Mouse (Mus musculus) R1 (cell line): ENCODE measurements around the gene Tubgcp6.

Experiments used
- DNase-seq: peaks from one replicate; pipeline ENCODE4 v3.0.0-alpha.2; 2018; ENCODE audit warnings: low read depth, low spot score

The Tubgcp6 gene

GRCm38 (mm10) chr15:89064891-89065290 is 58.0 kb downstream of the Tubgcp6 start:
- no peak for DNase-seq

GRCm38 (mm10) chr15:89063536-89063935 is 59.4 kb downstream of the Tubgcp6 start:
- no peak for DNase-seq

GRCm38 (mm10) chr15:89063001-89063400 is 59.9 kb downstream of the Tubgcp6 start:
- no peak for DNase-seq

DNA sequence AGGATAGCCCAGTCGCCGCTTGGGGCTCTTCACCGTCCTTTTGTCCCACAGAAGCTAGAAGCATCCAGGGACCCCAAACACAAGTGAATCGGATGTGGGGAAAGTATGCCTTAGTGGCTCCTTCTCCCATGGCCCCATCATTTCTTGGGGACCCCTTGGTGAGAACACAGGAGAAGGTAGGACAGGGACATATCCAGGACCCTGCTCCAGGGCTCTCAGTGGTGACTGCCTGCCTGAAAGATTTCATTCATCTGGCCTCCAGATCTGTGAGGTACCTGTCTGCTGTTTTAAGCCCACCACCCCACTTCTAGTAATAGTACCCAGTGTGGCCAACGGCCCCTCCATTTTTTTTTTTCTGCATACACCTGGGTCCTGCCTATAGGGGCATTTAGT is 60.4 kb downstream of the Tubgcp6 start:
- DNase-seq, result no peak

DNA sequence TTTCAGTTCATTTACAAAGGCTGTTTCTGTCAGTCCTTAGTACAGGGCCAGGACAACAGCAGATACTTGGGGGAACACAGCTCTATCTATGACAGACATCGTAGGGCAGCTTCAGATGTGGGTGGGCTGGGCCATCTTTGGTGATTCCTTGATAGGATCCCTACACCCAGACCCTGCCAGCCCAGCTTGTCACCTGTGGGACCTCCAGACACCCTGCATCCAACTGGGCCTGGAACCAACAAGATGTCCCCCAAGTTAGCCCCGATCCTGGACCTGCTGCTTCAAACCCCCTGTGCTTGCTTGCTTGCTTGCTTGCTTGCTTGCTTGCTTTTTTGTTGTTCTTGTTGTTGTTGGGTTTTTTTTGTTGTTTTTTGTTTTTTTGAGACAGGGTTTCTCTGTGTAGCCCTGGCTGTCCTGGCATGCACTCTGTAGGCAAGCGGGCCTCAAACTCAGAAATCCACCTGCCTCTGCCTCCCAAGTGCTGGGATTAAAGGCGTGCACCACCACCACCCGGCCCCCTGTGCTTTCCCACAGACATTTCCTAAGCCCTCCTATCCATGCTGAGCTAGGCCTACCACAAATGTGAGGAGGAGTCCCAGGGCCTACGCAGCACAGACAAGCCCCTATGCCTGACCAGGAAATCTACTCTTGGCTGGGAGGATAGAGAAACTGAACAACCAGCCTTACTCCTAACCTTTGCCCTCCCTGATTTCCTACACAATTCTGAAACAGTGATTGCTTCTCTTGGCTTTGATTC is 61.0 kb downstream of the Tubgcp6 start:
- no peak for DNase-seq

- DNase-seq, result no peak
Observed at GRCm38 (mm10) chr15:89060811-89061460, 62.0 kb downstream of the Tubgcp6 start.

- DNase-seq, result peak; percentile 30
Observed at GRCm38 (mm10) chr15:89060032-89060681, 62.8 kb downstream of the Tubgcp6 start.

GRCm38 (mm10) chr15:89059161-89059931 is 63.6 kb downstream of the Tubgcp6 start, which contains the start of gene Panx2:
Gene Panx2 (plus strand): TSS chr15:89059734.
- DNase-seq, result peak; percentile 61

DNA sequence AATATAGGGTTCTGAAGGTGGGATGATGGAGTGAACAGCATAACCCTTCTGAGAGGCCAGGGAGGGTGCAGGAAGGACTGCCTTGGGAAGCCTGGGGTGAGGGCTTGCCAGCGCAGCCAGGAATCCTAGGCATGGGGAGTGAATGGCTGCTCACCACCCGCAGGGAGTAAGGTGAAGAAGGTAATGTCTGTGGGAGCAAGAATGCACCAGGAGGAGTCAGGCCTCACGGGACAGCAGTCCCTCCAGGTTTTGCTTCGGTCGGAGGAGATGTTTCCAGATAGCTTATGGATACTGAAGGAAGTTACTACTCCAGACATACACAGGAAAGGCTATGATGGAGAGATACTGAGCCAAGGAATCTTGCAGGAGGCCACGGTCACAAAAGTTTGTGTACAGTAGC is 64.2 kb downstream of the Tubgcp6 start:
- no peak for DNase-seq

GRCm38 (mm10) chr15:89054666-89055065 is 68.2 kb downstream of the Tubgcp6 start:
- no peak for DNase-seq
